Mouse (Mus musculus): ENCODE data around the gene Tnrc6b. TPM values are rescaled to one million over a fixed set of nuclear protein-coding genes. Genes with fewer than 3 reads are reported as not detected.
"Not testable (repeated sequence)": the region's sequence is repeated elsewhere in the genome, so short reads cannot be mapped to it uniquely, and the experiment has no call there.

Gene Tnrc6b
- polyA plus RNA-seq, 1 experiment = 8.2 TPM

DNA sequence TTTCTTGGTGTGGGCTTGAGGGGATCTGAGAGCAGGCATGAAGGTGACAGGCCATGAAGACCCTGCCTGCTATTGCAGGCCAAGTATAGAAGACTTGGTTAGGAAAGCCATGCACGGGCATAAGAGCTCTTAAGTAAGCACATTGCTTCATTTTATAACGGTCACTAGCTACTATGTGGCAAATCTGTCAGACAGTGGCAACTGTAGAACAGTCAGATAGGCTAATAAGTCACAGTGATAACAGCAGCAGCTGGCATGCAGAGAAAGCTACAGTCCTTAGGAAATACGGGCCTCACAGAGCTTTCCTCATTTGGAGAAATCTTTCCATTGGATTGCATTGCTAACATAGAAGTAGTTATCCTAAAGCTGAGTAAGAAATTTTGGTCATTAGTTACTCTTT, 121.7 kb downstream of the Tnrc6b start:
- Histone ChIP-seq H3K4me3 (replicated peaks) (no peak overlapping the region), H3K36me3 (ENCODE audit: control insufficient read depth) (peaks cover 71% of the 10 kb centered on the region), H3K9me3 (ENCODE audit: control insufficient read depth, low read length) (no peaks in the 10 kb centered on the region), H3K4me1 (ENCODE audit: control insufficient read depth) (peaks cover 71% of the 10 kb centered on the region), H3K27me3 (ENCODE audit: control insufficient read depth) (no peaks in the 10 kb centered on the region)
- TF ChIP-seq GATA1 (IDR thresholded peaks at IDR 0.05; ENCODE audit: low read length) (no peak), TAL1 (IDR thresholded peaks at IDR 0.05; ENCODE audit: low read length) (no peak)

DNA sequence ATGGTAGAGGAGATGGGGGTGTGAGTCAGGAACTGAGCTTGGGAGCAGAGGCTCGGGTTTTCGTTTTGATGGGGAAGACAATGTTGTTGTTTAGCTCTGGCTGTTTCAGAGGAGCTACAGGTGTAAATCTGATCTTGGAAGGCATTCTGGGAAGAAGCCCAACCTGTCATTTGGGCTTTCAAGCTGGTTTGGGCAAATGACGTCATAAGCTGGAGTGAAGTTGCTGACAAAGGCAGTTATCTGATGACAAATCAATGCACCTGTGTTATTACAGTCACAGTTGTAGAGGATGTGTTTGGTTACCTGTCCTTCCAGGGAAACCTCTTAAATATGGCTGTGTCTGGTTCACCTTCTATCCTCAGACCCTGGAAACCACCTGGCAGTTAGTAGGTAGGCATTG, 125.1 kb downstream of the Tnrc6b start:
- H3K27me3 ChIP-seq (ENCODE audit: control insufficient read depth) = no peaks in the 10 kb centered on the region
- H3K4me3 ChIP-seq (replicated peaks) = no peak overlapping the region
- peaks cover 71% of the 10 kb centered on the region for H3K36me3 ChIP-seq (ENCODE audit: control insufficient read depth)
- peaks cover 60% of the 10 kb centered on the region for H3K4me1 ChIP-seq (ENCODE audit: control insufficient read depth)
- TF ChIP-seq GATA1 (IDR thresholded peaks at IDR 0.05; ENCODE audit: low read length) (no peak), TAL1 (IDR thresholded peaks at IDR 0.05; ENCODE audit: low read length) (no peak)
- no peaks in the 10 kb centered on the region for H3K9me3 ChIP-seq (ENCODE audit: control insufficient read depth, low read length)

DNA sequence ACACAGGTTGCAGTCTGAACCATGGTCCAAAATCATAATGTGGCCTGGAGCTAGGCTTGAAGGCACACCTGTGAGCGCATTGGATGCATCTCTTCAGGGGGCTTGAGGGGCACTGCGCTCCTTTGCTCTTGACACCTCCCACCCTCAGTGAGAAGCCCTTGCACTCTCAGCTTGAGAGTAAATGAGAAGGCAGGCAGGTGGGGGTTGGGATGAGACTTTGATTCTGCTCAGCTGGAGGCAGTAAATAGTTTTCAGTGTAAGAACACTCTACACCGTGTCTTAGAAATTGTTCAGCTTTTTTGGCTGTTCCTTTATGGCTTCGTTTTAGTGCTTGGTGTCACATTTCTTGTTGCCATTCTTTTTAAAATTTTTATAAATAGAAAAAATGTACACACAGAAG, 127.7 kb downstream of the Tnrc6b start:
- peaks cover 72% of the 10 kb centered on the region for H3K36me3 ChIP-seq (ENCODE audit: control insufficient read depth)
- TF ChIP-seq TAL1 (IDR thresholded peaks at IDR 0.05; ENCODE audit: low read length) (no peak), GATA1 (IDR thresholded peaks at IDR 0.05; ENCODE audit: low read length) (no peak)
- peaks cover 67% of the 10 kb centered on the region for H3K4me1 ChIP-seq (ENCODE audit: control insufficient read depth)

DNA sequence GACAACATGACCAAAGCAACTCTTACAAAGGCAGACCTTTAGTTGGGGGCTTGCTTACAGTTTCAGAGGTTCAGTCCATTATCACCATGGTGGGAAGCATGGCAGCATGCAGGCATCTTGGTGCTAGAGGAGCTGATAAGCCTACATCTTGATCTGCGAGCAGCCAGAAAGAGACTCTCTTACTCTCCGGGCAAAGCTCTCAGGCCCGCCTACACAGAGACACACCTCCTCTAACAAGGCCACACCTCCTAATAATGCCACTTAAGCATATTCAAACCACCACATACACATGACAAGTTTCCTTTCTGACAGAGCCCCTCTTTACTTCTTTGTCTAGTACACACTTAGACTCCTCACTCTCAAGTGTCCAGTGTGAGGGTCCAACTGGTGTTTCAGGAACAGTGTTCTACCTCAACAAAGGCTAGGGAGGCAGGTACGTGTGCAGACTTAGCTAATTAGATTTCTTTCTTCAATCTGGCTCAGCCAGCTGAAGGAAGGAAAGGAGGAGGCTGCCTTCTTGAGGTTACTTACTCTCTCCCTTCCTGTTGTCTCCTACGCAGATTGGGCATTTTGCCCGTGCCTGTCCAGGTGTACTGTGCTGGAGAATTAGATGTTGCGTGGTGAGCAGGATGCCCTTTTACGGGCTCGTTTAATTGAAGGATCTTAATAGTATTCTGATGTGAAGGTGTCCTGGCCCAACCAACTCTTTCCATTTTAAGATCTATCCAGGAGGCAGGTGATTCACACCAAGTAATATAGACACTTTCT, 128.7 kb downstream of the Tnrc6b start:
- H3K4me3 ChIP-seq (replicated peaks) = no peak overlapping the region
- H3K27me3 ChIP-seq (ENCODE audit: control insufficient read depth) = no peaks in the 10 kb centered on the region
- H3K4me1 ChIP-seq (ENCODE audit: control insufficient read depth) = peaks cover 69% of the 10 kb centered on the region
- TF ChIP-seq GATA1 (IDR thresholded peaks at IDR 0.05; ENCODE audit: low read length) (no peak), TAL1 (IDR thresholded peaks at IDR 0.05; ENCODE audit: low read length) (no peak)
- peaks cover 68% of the 10 kb centered on the region for H3K36me3 ChIP-seq (ENCODE audit: control insufficient read depth)
- H3K9me3 ChIP-seq (ENCODE audit: control insufficient read depth, low read length) = no peaks in the 10 kb centered on the region

More for the DNA sequence above, 127.7 kb downstream of the Tnrc6b start:
- no peak overlapping the region for H3K4me3 ChIP-seq (replicated peaks)
- H3K27me3 ChIP-seq (ENCODE audit: control insufficient read depth) = no peaks in the 10 kb centered on the region
- H3K9me3 ChIP-seq (ENCODE audit: control insufficient read depth, low read length) = no peaks in the 10 kb centered on the region

DNA sequence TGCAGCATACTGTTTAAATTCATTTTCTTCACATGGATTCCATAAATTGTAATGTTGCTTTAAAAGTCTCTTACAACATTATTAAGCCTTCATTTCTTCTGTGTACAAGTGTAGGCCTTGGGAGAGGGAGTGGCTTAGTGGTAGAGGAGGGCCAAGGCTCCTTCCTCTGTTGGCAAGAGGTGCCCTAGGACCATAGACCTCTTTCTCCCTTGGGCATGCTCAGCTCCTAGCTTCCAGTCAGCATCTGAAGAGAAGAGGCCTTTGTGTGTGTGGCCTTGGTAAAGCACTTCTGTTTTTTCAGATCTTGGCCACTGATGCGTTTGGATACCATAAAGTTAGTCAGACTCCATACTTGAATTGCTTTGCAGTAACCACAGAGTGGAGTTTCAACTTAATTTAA, 133.1 kb downstream of the Tnrc6b start:
- peaks cover 59% of the 10 kb centered on the region for H3K4me1 ChIP-seq (ENCODE audit: control insufficient read depth)
- TF ChIP-seq GATA1 (IDR thresholded peaks at IDR 0.05; ENCODE audit: low read length) (no peak), TAL1 (IDR thresholded peaks at IDR 0.05; ENCODE audit: low read length) (no peak)
- peaks cover 69% of the 10 kb centered on the region for H3K36me3 ChIP-seq (ENCODE audit: control insufficient read depth)
- no peaks in the 10 kb centered on the region for H3K27me3 ChIP-seq (ENCODE audit: control insufficient read depth)
- H3K9me3 ChIP-seq (ENCODE audit: control insufficient read depth, low read length) = no peaks in the 10 kb centered on the region
- H3K4me3 ChIP-seq (replicated peaks) = no peak overlapping the region

DNA sequence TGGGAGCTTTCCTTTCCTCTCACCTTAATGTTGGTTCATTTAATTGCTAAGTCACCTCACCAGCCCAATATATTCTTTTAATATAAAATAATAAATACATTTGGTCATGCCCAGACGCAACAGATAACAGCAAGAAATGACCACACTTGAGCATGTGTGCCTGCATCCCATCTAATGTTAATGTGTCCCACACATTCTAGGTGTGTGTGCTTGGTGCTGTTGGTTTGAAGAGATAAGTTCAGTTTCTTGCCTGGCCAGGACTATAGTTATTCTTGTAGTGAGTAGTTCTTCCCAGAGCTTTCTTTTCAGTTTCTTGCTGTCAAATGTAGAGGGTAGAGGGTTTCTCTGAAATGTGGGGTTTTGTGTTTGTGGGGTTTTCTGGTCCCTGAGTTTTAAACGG, 133.8 kb downstream of the Tnrc6b start:
- no peaks in the 10 kb centered on the region for H3K9me3 ChIP-seq (ENCODE audit: control insufficient read depth, low read length)
- H3K36me3 ChIP-seq (ENCODE audit: control insufficient read depth) = peaks cover 69% of the 10 kb centered on the region
- no peak overlapping the region for H3K4me3 ChIP-seq (replicated peaks)
- H3K27me3 ChIP-seq (ENCODE audit: control insufficient read depth) = no peaks in the 10 kb centered on the region
- peaks cover 59% of the 10 kb centered on the region for H3K4me1 ChIP-seq (ENCODE audit: control insufficient read depth)
- TF ChIP-seq GATA1 (IDR thresholded peaks at IDR 0.05; ENCODE audit: low read length) (no peak), TAL1 (IDR thresholded peaks at IDR 0.05; ENCODE audit: low read length) (no peak)

DNA sequence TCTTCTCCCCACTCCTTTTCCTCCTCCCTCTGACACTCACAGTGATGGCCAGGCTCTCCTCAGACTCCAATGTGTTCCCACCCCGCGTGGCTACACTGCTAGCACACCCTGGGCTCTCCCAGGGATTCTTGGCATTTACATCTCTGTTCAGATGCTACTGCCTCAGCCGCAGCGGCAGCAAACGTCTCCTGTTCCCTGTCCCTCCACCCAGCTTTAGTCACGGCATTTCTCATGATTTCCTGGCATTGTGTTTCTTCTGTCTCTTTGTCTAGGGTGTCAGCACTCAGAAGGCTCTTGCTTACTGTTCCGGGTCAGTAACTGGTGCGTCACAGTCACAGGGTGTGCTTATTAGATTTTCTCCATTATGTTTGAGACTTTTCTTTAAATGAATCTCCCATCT, 138.9 kb downstream of the Tnrc6b start:
- H3K4me3 ChIP-seq (replicated peaks) = no peak overlapping the region
- H3K9me3 ChIP-seq (ENCODE audit: control insufficient read depth, low read length) = no peaks in the 10 kb centered on the region
- TF ChIP-seq TAL1 (IDR thresholded peaks at IDR 0.05; ENCODE audit: low read length) (no peak), GATA1 (IDR thresholded peaks at IDR 0.05; ENCODE audit: low read length) (no peak)
- peaks cover 44% of the 10 kb centered on the region for H3K4me1 ChIP-seq (ENCODE audit: control insufficient read depth)
- no peaks in the 10 kb centered on the region for H3K27me3 ChIP-seq (ENCODE audit: control insufficient read depth)
- peaks cover 78% of the 10 kb centered on the region for H3K36me3 ChIP-seq (ENCODE audit: control insufficient read depth)

DNA sequence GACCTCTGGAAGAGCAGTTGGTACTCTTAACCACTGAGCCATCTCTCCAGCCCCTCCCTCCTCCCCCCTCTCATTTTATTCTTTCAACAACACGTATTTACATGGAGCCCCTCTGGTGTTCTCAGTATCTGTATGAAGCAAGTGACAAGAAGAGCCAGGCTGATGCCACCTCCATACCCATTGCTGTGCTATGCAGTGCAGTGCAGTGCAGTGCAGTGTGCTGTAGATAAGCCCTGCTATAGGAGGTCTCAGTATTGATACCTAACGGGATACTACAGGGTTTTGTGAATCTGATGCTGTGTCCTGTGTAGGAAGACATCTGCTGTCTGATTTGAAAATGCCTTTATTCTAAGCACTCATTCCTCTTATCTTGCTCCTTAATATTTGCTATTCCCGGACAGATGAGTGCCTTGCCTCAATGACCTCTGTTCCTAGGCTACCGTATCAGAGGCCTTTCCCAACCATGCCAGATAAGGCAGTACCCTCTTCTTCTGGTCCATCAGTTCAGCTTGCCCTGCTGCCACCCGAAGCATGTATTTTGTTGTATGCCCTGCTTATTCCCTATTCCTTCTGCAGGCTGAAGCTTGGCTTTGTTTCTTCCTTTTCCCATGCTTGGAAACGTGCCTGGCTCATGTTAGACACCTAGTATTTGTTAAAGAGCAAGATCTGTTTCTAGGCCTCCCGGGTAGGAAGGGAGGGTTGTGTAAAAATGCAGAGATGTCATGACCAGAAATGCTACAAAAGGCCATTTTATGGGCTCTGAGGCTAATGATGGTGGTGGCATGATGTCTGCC, 139.8 kb downstream of the Tnrc6b start:
- Histone ChIP-seq H3K36me3 (ENCODE audit: control insufficient read depth) (peaks cover 77% of the 10 kb centered on the region), H3K4me1 (ENCODE audit: control insufficient read depth) (peaks cover 40% of the 10 kb centered on the region), H3K9me3 (ENCODE audit: control insufficient read depth, low read length) (no peaks in the 10 kb centered on the region)

DNA sequence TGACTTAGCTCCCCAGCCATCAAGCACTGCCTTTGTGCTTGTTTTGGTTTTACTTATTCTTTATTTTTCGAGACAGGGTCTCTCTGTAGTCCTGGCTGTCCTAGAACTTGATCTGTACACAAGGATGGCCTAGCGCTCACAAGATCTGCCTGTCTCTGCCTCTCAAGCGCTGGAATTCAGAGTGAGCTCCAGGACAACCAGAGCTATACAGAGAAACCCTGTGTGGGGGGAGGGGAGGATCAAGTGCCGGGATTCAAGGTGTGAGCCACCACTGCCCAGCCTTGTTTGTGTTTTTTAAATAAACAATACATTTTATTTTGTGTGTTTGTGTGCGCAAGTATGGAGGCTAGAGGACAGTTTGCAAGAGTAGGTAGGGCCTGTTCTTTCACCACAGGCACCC, 141.0 kb downstream of the Tnrc6b start:
- H3K9me3 ChIP-seq (ENCODE audit: control insufficient read depth, low read length) = no peaks in the 10 kb centered on the region
- TF ChIP-seq TAL1 (IDR thresholded peaks at IDR 0.05; ENCODE audit: low read length) (no peak), GATA1 (IDR thresholded peaks at IDR 0.05; ENCODE audit: low read length) (no peak)
- H3K27me3 ChIP-seq (ENCODE audit: control insufficient read depth) = no peaks in the 10 kb centered on the region
- H3K4me3 ChIP-seq (replicated peaks) = no peak overlapping the region
- peaks cover 73% of the 10 kb centered on the region for H3K36me3 ChIP-seq (ENCODE audit: control insufficient read depth)
- H3K4me1 ChIP-seq (ENCODE audit: control insufficient read depth) = peaks cover 40% of the 10 kb centered on the region

More for the DNA sequence above, 139.8 kb downstream of the Tnrc6b start:
- Histone ChIP-seq H3K27me3 (ENCODE audit: control insufficient read depth) (no peaks in the 10 kb centered on the region), H3K4me3 (replicated peaks) (no peak overlapping the region)
- TF ChIP-seq TAL1 (IDR thresholded peaks at IDR 0.05; ENCODE audit: low read length) (no peak), GATA1 (IDR thresholded peaks at IDR 0.05; ENCODE audit: low read length) (no peak)

DNA sequence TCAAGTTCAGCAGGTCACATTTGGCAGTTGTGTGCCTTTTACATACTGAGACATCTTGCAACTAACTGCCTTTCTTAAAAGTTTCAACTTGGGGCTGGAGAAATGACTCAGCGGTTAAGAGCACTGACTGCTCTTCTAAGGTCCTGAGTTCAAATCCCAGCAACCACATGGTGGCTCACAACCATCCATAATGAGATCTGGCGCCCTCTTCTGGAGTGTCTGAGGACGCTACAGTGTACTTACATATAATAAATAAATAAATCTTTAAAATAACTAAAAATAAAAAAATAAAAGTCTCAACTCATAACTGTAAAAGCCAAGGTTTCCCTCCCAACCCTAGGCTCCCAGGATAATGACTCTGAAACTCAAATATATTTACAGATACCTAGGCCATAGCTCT, 141.4 kb downstream of the Tnrc6b start:
- H3K36me3 ChIP-seq (ENCODE audit: control insufficient read depth) = peaks cover 73% of the 10 kb centered on the region
- not testable (repeated sequence) for H3K9me3 ChIP-seq (ENCODE audit: control insufficient read depth, low read length)

More for the DNA sequence above, 141.4 kb downstream of the Tnrc6b start:
- not testable (repeated sequence) for H3K27me3 ChIP-seq (ENCODE audit: control insufficient read depth); H3K4me3 ChIP-seq (replicated peaks)
- peaks cover 40% of the 10 kb centered on the region for H3K4me1 ChIP-seq (ENCODE audit: control insufficient read depth)

All from erythroblast, embryonic 14.5 days (primary cell).